Mouse (Mus musculus) forebrain, embryonic 16.5 days (tissue): Measurements from ENCODE around the gene Fam13c. TPM values are rescaled to one million over a fixed set of nuclear protein-coding genes. Genes with fewer than 3 reads are reported as not detected.

Experiments used
- ATAC-seq: fragments of 200-750 bp; cut with Nextera tagmentation; 2 replicates; pipeline ENCODE4 v1.8.0; 2017; ENCODE audit warnings: mild to moderate bottlenecking, moderate library complexity
- H3K27ac ChIP-seq: fragments of 300-500 bp; sonication (generic); 2 replicates; pipeline ENCODE4 v1.5.1; 2014; ENCODE audit warnings: low read length, control low read depth
- H3K27me3 ChIP-seq: fragments of 300-500 bp; sonication (generic); replicated peaks from 2 replicates; pipeline ENCODE4 v1.6.1; 2014; ENCODE audit warnings: low read length; ENCODE audit not compliant: control insufficient read depth, insufficient read depth
- H3K36me3 ChIP-seq: fragments of 300-500 bp; sonication (generic); 2 replicates; pipeline ENCODE4 v1.6.1; 2014; ENCODE audit not compliant: control insufficient read depth, insufficient read depth
- H3K4me1 ChIP-seq: fragments of 300-500 bp; sonication (generic); replicated peaks from 2 replicates; pipeline ENCODE4 v1.6.1; 2014; ENCODE audit warnings: low read length; ENCODE audit not compliant: control insufficient read depth, insufficient read depth
- H3K4me2 ChIP-seq: fragments of 300-500 bp; sonication (generic); 2 replicates; pipeline ENCODE4 v1.6.1; 2014; ENCODE audit warnings: mild to moderate bottlenecking, low read length, control low read depth
- H3K4me3 ChIP-seq: fragments of 300-500 bp; sonication (generic); replicated peaks from 2 replicates; pipeline ENCODE4 v1.5.1; 2014; ENCODE audit warnings: mild to moderate bottlenecking, low read length, control low read depth
- H3K9ac ChIP-seq: fragments of 300-500 bp; sonication (generic); replicated peaks from 2 replicates; pipeline ENCODE4 v1.6.1; 2014; ENCODE audit warnings: low read depth, low read length, control low read depth
- H3K9me3 ChIP-seq: fragments of 300-500 bp; sonication (generic); 2 replicates; pipeline ENCODE4 v1.6.1; 2016; ENCODE audit warnings: low read length; ENCODE audit not compliant: control insufficient read depth
- WGBS: fragments of 180-500 bp; shearing (Covaris S2); extraction: QIAGEN DNeasy Blood & Tissue Kit; methylation state at CpG from one replicate; pipeline ENCODE4 v1.1.7; 2014; 5-methylcytosine and 5-hydroxymethylcytosine counted together
- polyA plus RNA-seq: library from polyadenylated mRNA; unstranded; fragments of >200 nt; fragmentation: Nextera tagmentation; extraction: Ambion mirVana; gene quantifications from 2 replicates; pipeline ENCODE4 v1.2.1, GENCODE M21; 2015

Gene Fam13c
- polyA plus RNA-seq, 1 experiment from 2014 or later, result 27.7 TPM

DNA sequence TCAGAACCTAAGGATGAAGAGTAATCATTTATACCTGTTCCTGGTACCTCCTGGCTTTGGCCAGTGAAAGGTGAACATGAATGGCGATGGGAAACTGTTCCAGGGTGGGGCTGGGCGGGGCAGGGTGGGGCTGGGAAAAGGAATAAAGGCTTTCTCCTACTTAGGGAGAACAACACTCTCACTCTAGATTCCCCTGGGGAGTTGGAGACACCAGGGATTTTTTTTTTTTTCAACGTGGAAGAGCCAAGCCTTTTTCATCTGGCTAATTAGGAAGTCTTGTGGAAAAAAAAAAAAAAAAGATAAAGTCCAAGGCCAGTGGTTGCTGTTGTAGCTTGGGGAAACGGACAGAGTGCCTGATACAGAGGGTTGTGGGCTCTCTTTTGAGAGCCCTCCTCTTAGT lies 7.5 kb downstream of the Fam13c start:
- no peaks in the 10 kb centered on the region for H3K9me3 ChIP-seq
- no peak for ATAC-seq
- 68% methylated on average over 4 of the region's 4 CpGs for WGBS
- no peak overlapping the region for H3K9ac ChIP-seq
- peaks cover 11% of the 10 kb centered on the region for H3K36me3 ChIP-seq
- no peak overlapping the region for H3K4me3 ChIP-seq
- H3K27ac ChIP-seq, result no peak overlapping the region
- no peaks in the 10 kb centered on the region for H3K27me3 ChIP-seq
- no peak overlapping the region for H3K4me2 ChIP-seq
- H3K4me1 ChIP-seq, result peaks cover 3% of the 10 kb centered on the region

DNA sequence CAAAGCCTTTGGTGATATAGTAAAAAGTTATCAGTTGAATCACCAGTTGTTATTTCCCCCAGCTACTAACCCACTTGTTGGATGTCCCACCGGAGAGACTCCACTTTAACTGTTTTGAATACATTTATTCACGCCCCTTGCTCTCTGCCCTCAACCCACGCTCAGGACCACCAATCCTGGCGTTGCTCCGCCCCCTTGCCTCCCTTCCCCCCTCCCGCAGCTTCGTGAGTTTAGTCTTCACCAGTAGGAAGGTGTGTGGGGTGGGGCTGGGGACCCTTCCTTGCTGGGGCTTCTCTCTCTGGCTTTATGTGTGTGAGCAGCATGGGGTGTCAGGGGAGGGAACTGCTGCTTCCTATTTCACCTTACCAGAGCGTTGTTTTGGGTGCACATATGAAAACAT lies 8.9 kb downstream of the Fam13c start:
- Histone ChIP-seq H3K36me3 (peaks cover 11% of the 10 kb centered on the region), H3K27ac (no peak overlapping the region), H3K9ac (no peak overlapping the region), H3K4me2 (no peak overlapping the region), H3K27me3 (no peaks in the 10 kb centered on the region), H3K9me3 (no peaks in the 10 kb centered on the region), H3K4me3 (no peak overlapping the region), H3K4me1 (no peaks in the 10 kb centered on the region)
- ATAC-seq, result no peak
- 61% methylated on average over 8 of the region's 8 CpGs for whole genome bisulfite sequencing

DNA sequence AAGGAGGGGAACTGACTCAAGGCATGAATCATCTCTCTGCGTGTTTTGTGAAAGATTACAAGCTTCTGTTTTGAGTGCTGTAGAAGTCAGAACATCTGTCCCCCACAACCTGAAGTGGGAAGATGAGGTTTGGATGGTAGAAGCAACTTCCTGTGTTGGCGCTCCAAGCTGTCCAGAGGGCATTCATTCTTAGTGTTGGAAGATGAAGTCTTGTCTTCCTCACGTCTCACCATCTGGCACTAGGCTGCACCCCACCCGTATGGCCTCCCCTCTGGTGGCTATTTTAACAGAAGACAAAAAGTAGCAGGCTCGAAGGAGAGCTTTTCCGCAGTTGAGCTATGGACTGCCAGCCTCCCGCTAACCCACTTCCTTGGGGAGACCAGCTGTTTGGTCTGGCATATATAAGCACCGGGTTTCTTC lies 15.6 kb downstream of the Fam13c start:
- Histone ChIP-seq H3K9ac (no peak overlapping the region), H3K4me1 (no peaks in the 10 kb centered on the region), H3K27ac (no peak overlapping the region), H3K27me3 (no peaks in the 10 kb centered on the region), H3K36me3 (peaks cover 21% of the 10 kb centered on the region), H3K9me3 (no peaks in the 10 kb centered on the region), H3K4me3 (no peak overlapping the region), H3K4me2 (no peak overlapping the region)
- no peak for ATAC-seq
- WGBS, result 82% methylated on average over 8 of the region's 8 CpGs

DNA sequence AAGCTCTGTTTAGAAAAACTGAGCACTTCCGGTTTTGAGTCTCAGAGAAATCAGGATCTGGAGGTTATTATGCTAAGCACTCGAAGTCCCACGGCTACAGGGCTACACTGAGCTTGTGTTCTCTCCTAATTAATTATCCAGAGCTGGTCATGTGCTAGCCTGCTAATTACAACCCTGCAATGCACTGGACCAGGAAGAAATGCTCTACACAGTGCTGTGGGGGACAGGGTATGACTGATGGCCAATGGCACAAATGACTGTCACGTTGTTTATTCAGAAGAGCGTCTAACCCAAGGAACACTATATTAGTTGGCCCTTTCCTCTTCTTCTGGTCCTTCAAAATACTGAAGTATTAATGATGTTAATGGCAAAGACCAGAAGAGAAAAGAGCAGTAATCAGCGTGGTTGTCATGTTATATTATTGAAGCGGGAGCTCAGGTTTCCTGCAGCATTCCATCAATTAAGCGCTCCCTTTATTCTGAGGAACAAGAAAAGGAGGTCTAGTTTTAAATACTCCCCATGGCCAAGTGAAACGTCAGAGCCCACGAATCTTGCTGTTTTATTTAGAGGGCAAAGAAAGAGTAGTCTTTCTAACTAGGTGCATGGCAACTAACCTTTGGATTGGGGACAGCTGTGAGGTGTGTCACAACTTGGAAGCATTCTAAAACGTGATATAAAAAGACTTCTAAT lies 18.4 kb downstream of the Fam13c start:
- Histone ChIP-seq H3K9ac (no peak overlapping the region), H3K4me3 (no peak overlapping the region), H3K4me2 (no peak overlapping the region), H3K9me3 (no peaks in the 10 kb centered on the region), H3K36me3 (peaks cover 21% of the 10 kb centered on the region), H3K27ac (no peak overlapping the region), H3K4me1 (no peaks in the 10 kb centered on the region), H3K27me3 (no peaks in the 10 kb centered on the region)
- 31% methylated on average over 11 of the region's 11 CpGs for WGBS
- peak; percentile 98 for ATAC-seq

DNA sequence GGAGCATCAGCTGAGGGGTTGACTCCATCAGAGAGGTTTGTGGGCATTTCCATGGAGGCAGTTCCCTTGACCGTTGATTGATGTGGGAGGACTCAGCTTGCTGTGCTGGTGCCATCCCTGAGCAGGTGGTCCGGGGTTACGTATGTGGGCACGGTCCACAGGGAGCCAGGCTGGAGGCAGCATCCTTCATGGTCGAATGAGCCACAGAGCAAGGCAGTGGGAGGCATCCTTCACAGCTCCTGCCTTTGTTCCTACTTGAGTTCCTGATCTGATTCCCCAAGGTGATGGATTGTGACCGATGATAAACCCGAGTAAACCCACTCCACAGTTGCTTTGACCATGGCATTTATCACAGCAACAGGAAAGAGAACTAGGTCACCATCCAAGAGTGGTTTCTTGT lies 25.4 kb downstream of the Fam13c start:
- no peaks in the 10 kb centered on the region for H3K9me3 ChIP-seq
- H3K4me3 ChIP-seq, result no peak overlapping the region
- no peak overlapping the region for H3K9ac ChIP-seq
- no peak overlapping the region for H3K27ac ChIP-seq
- ATAC-seq, result no peak
- WGBS, result 89% methylated on average over 7 of the region's 7 CpGs
- H3K27me3 ChIP-seq, result no peaks in the 10 kb centered on the region
- no peaks in the 10 kb centered on the region for H3K4me1 ChIP-seq
- no peak overlapping the region for H3K4me2 ChIP-seq
- H3K36me3 ChIP-seq, result peaks cover 8% of the 10 kb centered on the region

DNA sequence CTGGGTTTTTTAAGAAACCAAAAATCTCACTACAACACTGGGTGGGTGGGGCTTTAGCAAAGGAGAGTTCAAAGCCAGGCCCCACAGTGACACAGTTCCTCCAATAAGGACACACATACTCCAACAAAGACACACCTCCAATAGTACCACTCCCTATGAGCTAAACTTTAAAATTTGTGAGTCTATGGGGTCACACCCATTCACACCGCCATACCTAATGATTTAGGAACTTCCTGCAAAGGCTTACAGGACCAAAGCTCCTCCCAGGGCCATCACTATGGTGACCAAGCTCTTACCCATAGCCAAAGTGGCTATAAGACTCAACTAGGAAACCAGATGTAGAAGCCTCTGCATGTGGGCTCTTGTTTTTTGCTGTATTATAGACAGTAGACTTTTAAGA lies 30.6 kb downstream of the Fam13c start:
- H3K9me3 ChIP-seq, result no peaks in the 10 kb centered on the region
- H3K4me3 ChIP-seq, result no peak overlapping the region
- no peak overlapping the region for H3K27ac ChIP-seq
- H3K4me2 ChIP-seq, result no peak overlapping the region
- WGBS, result 89% methylated on average over 1 of the region's 1 CpGs
- no peaks in the 10 kb centered on the region for H3K4me1 ChIP-seq
- no peak for ATAC-seq
- H3K27me3 ChIP-seq, result no peaks in the 10 kb centered on the region
- H3K36me3 ChIP-seq, result peaks cover 13% of the 10 kb centered on the region
- no peak overlapping the region for H3K9ac ChIP-seq

DNA sequence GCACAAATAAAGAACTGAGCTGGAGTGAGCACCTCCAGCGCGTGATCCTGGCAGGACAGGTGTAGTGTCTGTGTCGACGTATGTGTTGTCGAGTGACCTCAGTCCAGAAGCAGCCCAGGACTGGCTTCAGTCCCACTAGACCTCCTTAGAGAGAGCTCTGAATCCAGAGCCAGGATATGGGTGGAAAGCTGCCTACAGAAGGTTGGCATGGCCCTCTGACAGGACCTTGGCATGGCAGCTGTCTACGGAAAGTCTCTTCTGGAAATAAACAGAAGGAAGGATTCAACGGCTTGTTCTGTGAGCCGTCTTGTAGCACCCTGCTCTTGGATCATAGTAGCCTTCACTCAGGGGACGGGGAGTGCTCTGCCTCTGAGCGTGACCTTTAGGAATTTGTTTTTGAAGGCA lies 37.5 kb downstream of the Fam13c start:
- H3K4me3 ChIP-seq, result no peak overlapping the region
- H3K9me3 ChIP-seq, result no peaks in the 10 kb centered on the region
- no peak for ATAC-seq
- H3K36me3 ChIP-seq, result peaks cover 28% of the 10 kb centered on the region
- no peaks in the 10 kb centered on the region for H3K4me1 ChIP-seq
- WGBS, result 91% methylated on average over 10 of the region's 10 CpGs
- no peak overlapping the region for H3K9ac ChIP-seq
- no peaks in the 10 kb centered on the region for H3K27me3 ChIP-seq
- H3K27ac ChIP-seq, result no peak overlapping the region
- H3K4me2 ChIP-seq, result no peak overlapping the region

DNA sequence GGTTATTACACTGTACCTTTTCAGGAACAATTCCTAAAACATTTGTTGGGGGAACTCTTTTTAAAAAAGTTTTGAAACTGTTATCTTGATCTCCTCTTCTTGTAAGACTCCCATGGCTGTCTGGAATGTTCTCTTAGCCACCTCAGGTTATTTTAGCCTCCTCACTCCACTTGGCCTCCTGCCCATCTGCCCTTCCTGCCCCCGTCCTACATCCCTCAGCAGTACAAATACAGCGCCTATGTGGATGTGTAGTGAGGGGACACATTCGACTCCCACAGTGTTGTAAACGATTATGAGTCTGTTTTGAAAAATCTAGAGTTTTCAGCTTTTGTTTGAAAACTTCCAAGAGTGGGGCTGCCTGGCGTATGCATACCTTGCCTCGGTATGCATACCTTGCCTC lies 43.5 kb downstream of the Fam13c start:
- Histone ChIP-seq H3K36me3 (no peaks in the 10 kb centered on the region; the same call in 1 of the 2 replicates), H3K4me2 (no peak overlapping the region), H3K27ac (peak overlapping the region; percentile 41; the same call in 1 of the 2 replicates), H3K27me3 (no peaks in the 10 kb centered on the region), H3K9me3 (no peaks in the 10 kb centered on the region), H3K4me3 (no peak overlapping the region), H3K4me1 (peaks cover 8% of the 10 kb centered on the region), H3K9ac (no peak overlapping the region)
- 72% methylated on average over 6 of the region's 6 CpGs for WGBS
- ATAC-seq, result no peak

DNA sequence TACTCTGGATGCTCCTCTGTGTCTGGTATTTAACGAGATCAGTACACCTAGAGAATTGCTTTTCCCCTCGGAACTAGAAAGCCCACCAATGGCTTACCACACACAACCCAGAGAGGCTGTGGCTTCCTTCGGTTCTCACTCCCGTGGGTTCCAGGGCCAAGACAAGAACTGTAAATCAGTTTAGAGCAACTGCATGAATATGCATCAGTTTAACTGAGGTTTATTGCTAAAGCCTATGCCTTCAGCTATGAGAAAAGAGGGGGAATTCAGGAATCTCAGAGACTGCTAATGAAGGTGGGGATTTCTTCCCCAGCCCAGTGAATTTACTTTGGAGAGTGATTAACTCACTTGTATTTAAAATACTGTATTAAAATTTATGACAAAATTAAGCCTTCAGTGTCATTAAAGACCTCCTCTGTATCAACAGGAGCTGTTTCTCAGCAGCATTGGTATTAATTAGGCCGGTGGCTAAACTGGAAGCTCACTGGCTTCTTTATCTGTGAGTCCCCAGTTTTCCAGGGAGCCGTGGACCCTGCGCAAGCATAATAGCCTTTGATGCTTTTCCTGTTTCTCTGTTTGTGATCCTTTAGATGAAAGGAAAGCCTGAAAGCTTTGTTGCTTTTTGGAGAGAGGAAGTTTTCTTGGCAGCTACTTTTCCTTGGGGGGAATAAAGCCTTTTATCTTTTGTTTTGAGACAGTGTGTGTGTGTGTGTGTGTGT lies 44.4 kb downstream of the Fam13c start:
- Histone ChIP-seq H3K36me3 (no peaks in the 10 kb centered on the region; the same call in 1 of the 2 replicates), H3K4me2 (peak overlapping the region; percentile 38), H3K27me3 (no peaks in the 10 kb centered on the region), H3K27ac (peak overlapping the region; percentile 43), H3K9ac (0 out of 2 replicates have a peak overlapping the region, but pooled peaks have one; percentile 12), H3K4me3 (no peak overlapping the region), H3K9me3 (no peaks in the 10 kb centered on the region), H3K4me1 (peaks cover 8% of the 10 kb centered on the region)
- peak; percentile 91 for ATAC-seq
- WGBS, result 3% methylated on average over 7 of the region's 7 CpGs
